In genomic region chr11:31917769-31918168, GRCm38 (mm10) we compare ENCODE assay signal across 32 mouse cellular contexts. TPM values are rescaled to one million over a fixed set of nuclear protein-coding genes. Genes with fewer than 3 reads are reported as not detected.
DNase-seq lines count a peak whose midpoint lies in the region; TF ChIP-seq lines count a peak whose summit lies in the region.
"Had no signal": no experiment of that assay in that cellular context is flagged by ENCODE, and none has a peak within 500 bp of the region (broad histone marks: within the 10 kb centered on the region; RNA-seq: fewer than 3 reads in every experiment).

No protein-coding gene starts in this region.

- H3K4me3 ChIP-seq in layer of hippocampus, adult 2 months: no peak overlapping the region
- H3K4me3 ChIP-seq in C2C12 (ENCODE audit: insufficient read depth, poor library complexity, severe bottlenecking): no peak overlapping the region
- H3K4me3 ChIP-seq in cortical plate, adult 2 months (ENCODE audit: insufficient read depth, low read length): no peak overlapping the region
- no peak overlapping the region for H3K4me3 ChIP-seq in gastrocnemius, adult 2 months
- H3K4me3 ChIP-seq: embryonic facial prominence, embryonic 10.5 days; embryonic facial prominence, embryonic 13.5 days; erythroblast, embryonic 14.5 days; forebrain, embryonic 10.5 days; forebrain, embryonic 13.5 days; hindbrain, embryonic 12.5 days; hindbrain, embryonic 15.5 days had no signal

- TF ChIP-seq POLR2A in cortical plate, adult 2 months (IDR thresholded peaks at IDR 0.05; ENCODE audit: extremely low read depth, insufficient read depth, low read length): no peak

- TF ChIP-seq CTCF in layer of hippocampus, adult 2 months (conservative IDR thresholded peaks at IDR 0.05): no peak
- TF ChIP-seq CTCF in C2C12 (IDR thresholded peaks at IDR 0.05; ENCODE audit: control insufficient read depth, insufficient read depth, insufficient read length): no peak
- no peak for TF ChIP-seq CTCF in cortical plate, adult 2 months (IDR thresholded peaks at IDR 0.05; ENCODE audit: extremely low read depth, insufficient read depth, low read length)
- TF ChIP-seq CTCF in gastrocnemius, adult 2 months (IDR thresholded peaks at IDR 0.05): no peak

- H3ac ChIP-seq in C2C12 (ENCODE audit: control insufficient read depth, insufficient read length, low read depth): no peak overlapping the region

- DNase-seq in layer of hippocampus, adult 2 months (ENCODE audit: low spot score in 2 of 2): no peak
- DNase-seq in layer of hippocampus, postnatal 25 days (ENCODE audit: extremely low spot score in 1 of 2, low spot score in 1 of 2): no peak
- DNase-seq in 3134 (ENCODE audit: extremely low read depth, insufficient read length, low spot score): peak; percentile 37
- DNase-seq in gastrocnemius, adult 2 months: no peak
- no peak for DNase-seq in retina, embryonic 14.5 days (ENCODE audit: low spot score)
- DNase-seq: adrenal gland, adult 8-10 months; adrenal gland, postnatal 25 days; cerebellum, adult 2 months; cerebellum, adult 9-11 months; cerebellum, postnatal 25 days; embryo, embryonic 11 days; gastrocnemius, postnatal 14 days; heart, adult 11 months had no signal

- H3K27ac ChIP-seq in layer of hippocampus, adult 2 months: peak overlapping the region; percentile 9; the same call in 1 of the 2 replicates
- 0 out of 2 replicates have a peak overlapping the region, but pooled peaks have one; percentile 23 for H3K27ac ChIP-seq in cortical plate, adult 2 months (ENCODE audit: insufficient read depth, low read length)
- H3K27ac ChIP-seq in gastrocnemius, adult 2 months: no peak overlapping the region
- H3K27ac ChIP-seq: embryonic facial prominence, embryonic 10.5 days; embryonic facial prominence, embryonic 13.5 days; forebrain, embryonic 10.5 days; forebrain, embryonic 13.5 days; hindbrain, embryonic 12.5 days; hindbrain, embryonic 15.5 days had no signal

- no peaks in the 10 kb centered on the region for H3K79me3 ChIP-seq in C2C12 (ENCODE audit: low read depth)

- H3K4me1 ChIP-seq in cortical plate, adult 2 months (ENCODE audit: control insufficient read depth, insufficient read depth, low read length): peaks cover 5% of the 10 kb centered on the region
- H3K4me1 ChIP-seq: embryonic facial prominence, embryonic 10.5 days; embryonic facial prominence, embryonic 13.5 days; forebrain, embryonic 13.5 days; hindbrain, embryonic 12.5 days; hindbrain, embryonic 15.5 days had no signal

- intact Hi-C loops in gastrocnemius, adult 2 months (cut with DNase I): no loop called here

- no peaks in the 10 kb centered on the region for H3K36me3 ChIP-seq in C2C12 (ENCODE audit: control insufficient read depth, insufficient read depth)

- H3K79me2 ChIP-seq in C2C12 (ENCODE audit: control insufficient read depth, insufficient read depth): no peaks in the 10 kb centered on the region

- H3K27me3 ChIP-seq in C2C12 (ENCODE audit: control insufficient read depth, insufficient read depth, insufficient read length): no peaks in the 10 kb centered on the region
- H3K27me3 ChIP-seq: embryonic facial prominence, embryonic 13.5 days; forebrain, embryonic 13.5 days; hindbrain, embryonic 12.5 days; hindbrain, embryonic 15.5 days had no signal

TF ChIP-seq in C2C12, 6 proteins besides CTCF, POLR2A, EP300 and RAD21:
- no peak for TF ChIP-seq MAX (IDR thresholded peaks at IDR 0.05)
- TF ChIP-seq MYOD1 (IDR thresholded peaks at IDR 0.05; ENCODE audit: control insufficient read depth, insufficient read length, low read depth): no peak
- peak; percentile 1 for TF ChIP-seq CEBPB (IDR thresholded peaks at IDR 0.05; ENCODE audit: low read depth)
- TF ChIP-seq MYOG (IDR thresholded peaks at IDR 0.05; ENCODE audit: control insufficient read depth, extremely low read depth, insufficient read length): no peak
- peak; percentile 73 for TF ChIP-seq FOSL1 (IDR thresholded peaks at IDR 0.05; ENCODE audit: insufficient read depth, low read length, poor library complexity, severe bottlenecking)
- TF ChIP-seq USF1 (IDR thresholded peaks at IDR 0.05; ENCODE audit: low read depth): no peak

RNA-seq across cellular contexts. Expression of gene Cpeb4, which starts 45.8 kb away (rescaled TPM):
- total RNA-seq in layer of hippocampus, adult 2 months (2021): 100 to 1,000 TPM; 153 to 156 TPM
- 100 to 1,000 TPM; 134 to 156 TPM for total RNA-seq in layer of hippocampus, postnatal 25 days (2021)
- 1.5 TPM for polyA plus RNA-seq in C2C12 (2012; fragmentation: generic; extraction: Trizol)
- polyA plus RNA-seq in cortical plate, adult 2 months (2012; rRNA removed): 52.1 and 53.5 TPM in 2 replicates
- total RNA-seq in gastrocnemius, adult 2 months (2021): 100 to 1,000 TPM in 1 of 2 experiments, 10 to 100 TPM in 1; 95.0 to 120 TPM

RNA-seq across cellular contexts. Expression of gene 4930524B15Rik, which starts 47.6 kb away (rescaled TPM):
- total RNA-seq in layer of hippocampus, adult 2 months (2021): not detected
- under 1 TPM in 1 of 2 experiments, not detected in 1; 0.12 TPM for total RNA-seq in layer of hippocampus, postnatal 25 days (2021)
- not detected for polyA plus RNA-seq in C2C12 (2012; fragmentation: generic; extraction: Trizol)
- polyA plus RNA-seq in cortical plate, adult 2 months (2012; rRNA removed): 0.09 and 0.15 TPM in 2 replicates
- not detected for total RNA-seq in gastrocnemius, adult 2 months (2021)
- total RNA-seq: adrenal gland, adult 8-10 months; adrenal gland, postnatal 25 days; common myeloid progenitor, adult 5-6 weeks; gastrocnemius, adult 18-20 months; gastrocnemius, postnatal 14 days; gastrocnemius, postnatal 4 days; heart, adult 8-10 months; heart, postnatal 25 days; hematopoietic stem cell, adult 5-6 weeks; MEL had no signal
- polyA plus RNA-seq: activated CD4-positive, CD25-positive, alpha-beta regulatory T cell, adult 4 months; erythroblast, embryonic 14.5 days; heart, embryonic 14.5 days; intestine, embryonic 14.5 days had no signal
